Mouse (Mus musculus): ENCODE measurements around the gene Cngb1.

Gene Cngb1

DNA sequence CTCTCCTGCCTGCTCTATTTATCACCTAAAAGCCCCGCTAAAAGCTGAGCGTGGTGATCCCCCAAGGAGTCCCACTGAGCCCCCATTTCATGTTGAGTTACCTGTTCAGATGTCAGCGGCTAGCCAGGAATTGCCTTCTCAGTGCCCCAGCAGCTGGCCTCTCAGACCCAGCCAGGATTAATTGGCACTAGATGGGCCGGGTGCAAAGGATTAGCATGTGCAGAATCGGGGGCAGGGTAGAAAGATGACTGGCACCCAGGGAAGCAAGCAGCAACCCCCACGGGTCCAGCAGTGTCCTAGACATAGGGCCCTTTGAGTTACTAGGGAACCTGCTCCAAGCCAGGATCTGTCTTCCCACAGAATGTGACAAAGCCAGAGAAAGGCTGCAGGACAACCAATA lies at the start of gene Cngb1:
TSS of gene Cngb1 (minus strand) at position 155 of the 400 bp plus-strand sequence.
- DNase-seq, result no peak

DNA sequence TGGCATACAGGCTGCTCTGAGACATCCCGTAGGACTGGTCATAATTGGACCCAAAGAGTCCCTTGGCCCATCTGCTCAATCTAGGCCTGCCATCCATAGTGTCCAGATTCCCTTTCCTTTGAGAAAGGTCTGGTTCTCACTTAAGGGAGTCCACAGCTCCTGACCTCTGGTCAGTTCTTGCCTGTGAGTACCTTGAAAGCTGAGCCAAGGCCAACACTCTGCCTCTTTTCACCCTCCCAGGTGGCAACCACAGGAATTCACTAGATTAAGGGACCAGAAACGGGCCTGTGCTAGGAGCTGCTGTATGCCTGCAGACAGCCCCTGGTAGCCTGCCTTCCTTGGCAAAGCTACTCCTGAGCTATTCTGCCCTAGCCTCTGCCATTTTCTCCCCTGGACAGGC lies 48.2 kb upstream of the Cngb1 start:
- no peak for DNase-seq

GRCm38 (mm10) chr8:95352871-95353866 lies 46.8 kb upstream of the Cngb1 start:
- DNase-seq, result no peak

DNA sequence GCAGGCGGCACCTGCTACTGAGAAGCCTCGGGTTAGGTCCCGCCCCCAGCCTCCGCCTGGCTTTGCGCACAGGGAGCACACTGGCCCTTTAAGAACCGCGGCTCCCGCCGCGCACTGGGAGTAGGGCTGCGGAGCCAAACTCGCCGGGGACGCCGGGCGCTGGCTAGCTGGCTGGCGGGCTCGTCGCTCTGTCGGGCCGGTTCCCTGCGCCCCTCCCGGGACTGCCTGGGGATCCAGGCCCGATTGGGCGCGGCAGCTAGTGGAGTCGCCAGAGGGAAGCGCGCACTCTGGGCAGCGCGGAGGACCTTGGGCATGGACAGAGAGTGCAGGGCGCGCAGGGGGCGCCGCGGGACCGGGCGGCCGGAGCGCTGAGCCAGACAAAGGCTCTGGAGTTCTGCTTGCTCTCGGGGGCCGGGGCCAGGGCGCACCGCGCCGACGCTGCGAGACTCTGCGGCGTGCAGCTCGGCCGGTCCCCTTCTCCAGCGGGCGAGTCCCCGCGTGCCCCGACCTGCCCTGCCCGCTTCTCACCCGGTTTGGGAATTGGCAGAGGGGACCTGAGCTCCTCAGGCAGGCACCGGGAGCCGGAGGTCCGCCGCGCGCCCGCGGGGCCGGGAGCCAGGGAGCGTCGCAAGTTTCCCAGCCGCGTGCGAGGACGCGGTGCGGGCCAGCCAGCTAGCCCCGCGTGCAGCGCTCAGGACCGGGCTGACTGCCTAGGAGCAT lies 45.9 kb upstream of the Cngb1 start, which contains the start of gene Mmp15:
TSS of gene Mmp15 (plus strand) at position 118 of the 720 bp plus-strand sequence.
- DNase-seq, result peak in 1 of 2 experiments; percentile 14

DNA sequence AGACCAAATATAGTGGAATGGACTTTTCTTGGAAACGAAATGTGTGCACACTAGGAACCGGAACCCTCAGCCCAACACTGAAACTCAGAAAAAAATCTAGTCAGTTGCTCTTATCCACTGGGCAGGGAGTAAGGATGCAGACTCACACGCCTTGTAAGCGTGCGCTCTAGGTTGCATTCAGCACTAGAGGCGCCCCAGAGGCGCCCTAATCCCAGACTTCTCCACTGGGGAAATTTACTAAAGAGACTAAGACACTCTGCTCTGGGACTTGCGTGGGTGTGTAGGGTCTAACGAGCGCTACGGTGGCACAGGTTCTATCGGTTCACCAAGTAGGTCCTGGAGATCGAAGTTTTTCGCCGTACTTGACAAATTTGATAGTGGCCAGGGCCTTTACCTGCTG lies 45.1 kb upstream of the Cngb1 start:
- DNase-seq, result no peak

DNA sequence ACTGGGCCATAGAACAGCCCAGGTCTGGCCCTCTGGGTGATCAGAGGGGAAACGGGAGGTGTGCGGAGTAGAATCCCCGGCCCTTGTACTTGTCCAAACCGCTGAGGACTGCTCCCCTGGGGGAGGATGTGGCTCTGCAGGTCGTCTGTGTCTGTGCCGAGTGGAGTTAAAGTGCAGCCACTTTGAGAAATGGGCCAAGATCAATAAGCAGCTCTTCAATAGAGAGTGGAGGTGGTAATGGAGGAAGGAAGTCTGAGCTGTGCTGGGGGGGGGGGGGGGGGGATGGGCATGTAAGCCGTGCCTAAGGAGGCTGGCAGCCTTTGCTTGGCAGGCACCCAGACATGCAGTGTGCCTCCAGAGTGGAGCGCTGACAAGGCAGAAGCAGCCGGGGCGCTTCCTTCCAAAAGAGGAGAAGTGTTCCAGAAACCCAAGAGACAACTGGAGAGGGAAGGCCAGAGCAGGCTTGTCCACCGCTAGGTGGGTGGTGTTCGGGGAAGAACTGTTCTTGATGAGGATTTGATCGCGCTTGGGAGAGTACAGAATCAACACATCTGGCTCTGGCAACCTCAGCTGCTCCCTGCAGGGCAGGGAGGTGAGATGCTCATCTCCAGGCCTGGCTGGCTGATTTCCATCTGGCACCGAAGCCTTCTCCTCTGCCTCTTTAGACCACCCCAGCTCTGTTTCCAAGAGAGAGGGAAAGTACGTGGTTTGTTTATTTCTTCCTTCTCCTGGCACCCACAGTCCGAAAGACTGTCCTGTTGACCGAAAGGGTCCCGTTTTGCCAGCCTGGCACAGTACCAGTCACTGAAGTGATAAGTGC lies 42.6 kb upstream of the Cngb1 start:
- DNase-seq, result peak; percentile 26 to 33

DNA sequence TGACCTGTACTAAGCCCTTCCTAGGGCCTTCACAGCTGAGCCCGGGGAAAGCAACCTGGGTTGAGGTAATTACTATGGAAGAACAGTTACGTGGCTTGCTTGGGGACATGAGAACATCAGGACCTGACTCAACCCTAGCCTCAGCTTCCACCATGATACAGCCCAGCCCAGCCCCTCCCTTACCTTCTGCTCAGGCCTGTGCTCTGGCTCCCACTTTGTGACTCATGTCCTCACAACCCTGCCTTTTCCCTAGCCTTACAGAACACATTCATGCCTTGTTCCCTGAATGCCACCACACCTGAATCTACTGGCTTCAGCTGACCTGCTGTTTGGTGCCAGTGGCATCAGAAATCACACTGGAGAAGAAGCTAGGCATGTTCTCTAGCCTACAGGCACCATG lies 42.0 kb upstream of the Cngb1 start:
- no peak for DNase-seq

DNA sequence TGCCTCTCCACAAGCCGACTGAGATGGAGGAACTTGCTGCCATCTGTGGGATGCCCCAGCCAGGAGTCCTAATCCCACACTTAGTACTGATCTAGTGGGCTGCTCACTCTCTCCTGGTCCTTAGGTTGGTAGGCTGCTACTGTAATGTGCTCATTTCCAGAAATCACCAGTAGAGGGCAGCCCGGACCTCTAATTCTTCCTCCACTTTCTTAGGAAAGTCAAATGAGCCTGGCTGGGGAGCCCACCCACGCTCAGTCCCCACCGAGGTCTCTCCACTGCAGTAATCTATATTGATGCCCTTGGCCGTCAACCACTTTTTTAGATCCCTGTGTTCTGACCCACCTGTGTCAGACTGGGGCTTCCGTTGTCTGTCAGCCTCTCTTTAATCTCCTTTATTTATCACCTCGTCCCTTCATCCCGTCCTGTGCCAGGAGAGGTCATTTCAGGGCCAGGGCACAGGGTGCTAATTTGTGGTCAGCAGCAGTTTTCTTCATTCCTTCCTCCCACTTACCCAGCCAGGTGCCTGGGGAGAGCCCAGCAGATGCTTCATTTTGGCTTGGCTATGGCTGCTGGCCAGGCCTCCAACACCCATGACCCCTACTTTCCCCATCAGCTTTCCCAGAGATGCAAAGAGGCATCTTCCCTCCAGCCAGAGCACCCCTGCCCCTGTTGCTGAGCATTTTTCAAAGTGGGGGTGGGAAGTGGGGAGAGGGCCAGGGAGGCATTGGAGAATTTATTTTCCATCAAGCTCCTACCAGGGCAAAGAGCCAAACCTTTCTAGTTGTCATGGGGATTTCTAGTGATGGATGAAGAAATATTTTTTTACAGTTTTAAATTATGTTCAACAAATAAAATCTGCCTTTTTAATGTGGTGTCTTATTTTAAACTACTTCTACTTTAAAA lies 40.5 kb upstream of the Cngb1 start:
- DNase-seq, result peak; percentile 69 to 73

DNA sequence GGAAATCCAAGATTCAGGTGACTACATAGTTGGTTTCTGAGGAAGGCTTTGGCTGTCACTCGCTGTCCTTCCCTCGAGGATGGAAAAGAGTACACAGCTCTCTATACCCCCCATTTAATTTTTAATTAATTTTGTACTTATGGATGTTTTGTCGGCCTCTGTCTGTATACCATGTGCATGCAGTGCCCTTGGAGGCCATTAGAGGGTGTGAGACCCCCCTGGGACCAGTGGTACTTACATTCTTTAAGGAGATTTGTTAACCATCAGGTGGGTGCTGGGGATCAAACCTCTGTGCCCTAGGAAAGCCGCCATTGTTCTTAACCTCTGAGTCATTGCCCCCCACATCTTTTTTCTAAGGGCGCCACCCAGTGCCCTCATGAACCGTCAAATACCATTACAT lies 38.3 kb upstream of the Cngb1 start:
- DNase-seq, result peak in 1 of 2 experiments; percentile 41

DNA sequence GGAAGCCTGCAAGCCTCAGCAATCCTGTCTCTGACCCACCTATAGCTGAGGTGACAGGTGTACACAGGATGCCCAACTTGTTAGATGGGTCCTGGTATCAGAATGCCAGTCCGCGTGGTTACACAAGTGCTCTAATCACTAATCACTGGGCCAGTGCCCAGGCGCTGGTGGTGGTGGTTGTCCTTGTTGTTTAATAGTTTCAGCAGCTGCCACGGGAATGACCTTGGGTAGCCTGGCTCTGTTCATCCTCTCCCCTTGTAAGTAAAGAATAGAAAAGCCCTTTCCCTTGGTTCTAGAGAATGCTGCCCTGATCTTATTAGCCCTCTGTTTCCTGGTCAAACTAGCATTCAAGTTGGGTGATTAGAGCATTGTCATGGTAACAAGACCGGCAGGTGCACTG lies 35.3 kb upstream of the Cngb1 start:
- DNase-seq, result no peak

GRCm38 (mm10) chr8:95336363-95336762 lies 30.0 kb upstream of the Cngb1 start:
- DNase-seq, result no peak

GRCm38 (mm10) chr8:95335706-95336105 lies 29.3 kb upstream of the Cngb1 start:
- peak in 1 of 2 experiments; percentile 33 for DNase-seq

DNA sequence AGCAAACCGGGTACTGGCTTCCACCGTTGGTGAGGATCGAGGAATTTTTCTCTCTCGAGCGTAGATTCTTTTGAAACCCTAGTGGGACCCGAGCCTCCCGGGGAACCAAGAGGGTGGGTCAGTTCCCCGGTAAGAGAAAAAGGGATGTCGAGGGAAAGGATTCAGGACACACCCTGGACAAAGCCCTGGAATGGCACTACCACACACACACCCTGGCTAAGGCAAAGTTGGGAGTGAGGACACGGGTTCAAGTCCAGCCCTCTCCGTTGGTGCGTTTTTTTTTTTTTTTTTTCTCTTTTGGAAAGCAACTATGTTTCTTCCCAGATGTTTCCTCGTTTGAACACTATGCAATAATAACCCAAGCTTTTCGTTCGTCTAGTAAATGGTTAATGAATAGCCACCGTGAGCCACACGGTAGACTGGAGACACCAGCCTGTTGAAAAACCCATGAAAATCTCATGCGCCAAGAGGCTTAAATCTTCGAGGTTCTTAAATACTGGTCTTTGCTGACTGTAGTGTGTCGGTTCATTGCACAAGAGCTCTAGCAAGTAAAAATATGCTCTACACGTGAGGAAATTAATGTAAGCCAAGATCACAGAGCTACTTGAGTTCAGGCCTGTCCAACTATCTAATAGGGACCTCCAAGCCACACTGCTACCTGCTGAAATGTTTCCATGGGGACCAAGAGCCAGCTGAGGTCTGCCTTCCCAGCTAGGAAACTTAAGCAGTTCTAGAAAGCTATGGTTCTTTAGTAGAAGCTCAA lies 26.2 kb upstream of the Cngb1 start:
- no peak for DNase-seq

GRCm38 (mm10) chr8:95331720-95332436 lies 25.5 kb upstream of the Cngb1 start, which contains the start of the genes Zfp319 and Usb1:
Gene Zfp319 (minus strand): TSS chr8:95331950.
Gene Usb1 (plus strand): TSS chr8:95332284.
- peak; percentile 99 for DNase-seq

- no peak for DNase-seq
Observed at GRCm38 (mm10) chr8:95331156-95331719, 24.9 kb upstream of the Cngb1 start.

GRCm38 (mm10) chr8:95330367-95330766 lies 24.0 kb upstream of the Cngb1 start:
- DNase-seq, result no peak

DNA sequence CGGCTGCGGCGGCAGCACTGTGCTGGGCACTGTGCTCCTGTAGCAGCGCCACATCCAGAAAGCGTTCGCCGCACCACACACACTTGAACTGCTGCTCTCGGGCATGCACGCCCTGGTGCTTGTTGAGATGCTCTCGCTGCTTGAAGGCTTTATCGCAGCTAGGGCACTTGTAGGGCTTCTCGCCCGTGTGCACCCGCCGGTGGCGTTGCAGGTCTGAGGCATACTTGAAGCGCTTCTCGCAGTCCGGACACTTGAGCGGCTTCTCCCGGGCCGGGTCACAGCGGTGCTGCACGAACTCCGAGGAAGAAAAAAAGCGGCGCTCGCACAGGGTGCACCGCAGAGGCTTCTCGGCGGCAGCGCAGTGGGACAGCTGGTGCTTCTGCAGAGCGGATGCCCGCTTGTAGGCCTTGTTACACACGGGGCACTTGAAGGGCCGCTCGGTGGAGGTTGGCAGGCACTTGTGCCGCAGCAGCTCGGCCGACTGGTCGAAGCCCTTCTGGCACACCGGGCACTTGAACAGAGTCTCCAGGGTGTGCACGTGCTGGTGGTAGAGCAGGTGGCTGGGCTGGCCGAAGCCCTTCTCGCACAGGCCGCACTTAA lies 21.6 kb upstream of the Cngb1 start:
- no peak for DNase-seq

DNA sequence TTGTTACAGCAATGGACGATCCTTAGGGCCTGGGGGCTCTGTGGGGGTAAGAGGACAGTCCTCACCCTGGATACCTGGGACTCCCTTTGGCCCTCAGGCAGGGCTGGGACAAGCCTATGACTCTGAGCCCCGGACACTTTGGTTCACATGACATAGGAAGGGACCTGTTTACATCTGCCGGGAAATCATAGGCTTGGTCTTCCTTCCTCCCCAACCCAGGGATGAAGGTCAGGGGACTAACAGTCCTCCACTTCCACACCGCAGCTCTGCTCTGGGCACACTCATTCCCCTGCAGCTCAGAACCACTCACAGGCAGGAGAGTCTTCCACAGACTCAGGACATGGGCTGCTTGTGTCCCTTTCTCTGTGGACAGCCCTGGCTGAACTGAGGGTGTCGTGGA lies 20.4 kb upstream of the Cngb1 start:
- DNase-seq, result no peak

- DNase-seq, result no peak
Observed at GRCm38 (mm10) chr8:95324646-95325045, 18.3 kb upstream of the Cngb1 start.

Measured in B cell, adult 2 months (primary cell).